Mouse (Mus musculus): Measurements from ENCODE around the gene Ghrl.
"Not testable (repeated sequence)": the region's sequence is repeated elsewhere in the genome, so short reads cannot be mapped to it uniquely, and the experiment has no call there.

Gene Ghrl

DNA sequence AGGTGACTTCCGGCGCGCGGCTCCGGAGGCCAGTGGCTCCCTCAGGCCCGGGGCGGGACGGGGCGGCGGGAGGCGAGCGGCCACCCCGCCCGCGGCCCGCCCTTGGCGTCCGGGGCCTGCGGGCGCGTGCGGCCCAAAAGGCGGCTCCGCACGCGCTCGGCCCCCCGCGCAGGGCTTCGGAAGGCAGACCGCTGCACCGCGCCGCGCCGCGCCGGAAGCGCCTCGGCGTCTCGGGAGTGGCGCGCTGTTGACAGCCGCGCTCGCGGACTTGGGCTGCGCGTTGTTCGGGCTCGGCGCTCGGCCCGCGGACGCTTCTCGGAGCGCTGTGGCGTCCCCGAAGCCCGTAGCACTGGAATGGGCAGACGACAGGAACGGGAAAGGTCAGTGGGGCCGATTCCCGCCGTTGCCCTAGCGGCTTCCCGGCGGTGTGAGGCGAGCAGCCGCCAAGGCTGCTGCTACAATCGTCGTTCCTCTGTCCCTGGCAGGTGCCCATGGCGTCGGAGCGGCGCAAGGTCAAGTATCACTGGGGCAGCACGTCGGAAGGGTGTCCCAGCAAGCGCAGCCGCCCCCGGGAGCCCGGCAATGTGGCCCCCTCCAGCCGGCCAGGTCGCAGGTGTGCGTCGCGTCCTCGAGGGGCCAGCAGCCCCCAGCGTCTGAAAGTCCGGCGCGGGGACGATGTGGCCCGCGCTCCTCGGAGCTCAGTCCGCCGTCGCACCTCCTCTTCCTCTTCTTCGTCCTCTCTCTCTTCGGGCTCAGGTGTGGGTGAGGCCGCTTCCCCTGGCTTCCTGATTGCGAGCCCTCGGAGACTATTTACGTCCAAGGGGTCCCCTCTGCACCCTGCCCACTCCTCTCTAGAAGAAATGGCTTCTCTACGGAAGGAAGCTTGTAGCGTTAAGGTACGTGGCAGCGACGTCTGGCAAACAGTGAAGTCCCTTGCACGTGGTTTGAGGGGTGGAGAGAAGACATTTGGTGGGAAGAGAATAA is 22.2 kb downstream of the Ghrl start:
- no peak for DNase-seq (ENCODE audit: extremely low spot score, low read depth, low spot score)

DNA sequence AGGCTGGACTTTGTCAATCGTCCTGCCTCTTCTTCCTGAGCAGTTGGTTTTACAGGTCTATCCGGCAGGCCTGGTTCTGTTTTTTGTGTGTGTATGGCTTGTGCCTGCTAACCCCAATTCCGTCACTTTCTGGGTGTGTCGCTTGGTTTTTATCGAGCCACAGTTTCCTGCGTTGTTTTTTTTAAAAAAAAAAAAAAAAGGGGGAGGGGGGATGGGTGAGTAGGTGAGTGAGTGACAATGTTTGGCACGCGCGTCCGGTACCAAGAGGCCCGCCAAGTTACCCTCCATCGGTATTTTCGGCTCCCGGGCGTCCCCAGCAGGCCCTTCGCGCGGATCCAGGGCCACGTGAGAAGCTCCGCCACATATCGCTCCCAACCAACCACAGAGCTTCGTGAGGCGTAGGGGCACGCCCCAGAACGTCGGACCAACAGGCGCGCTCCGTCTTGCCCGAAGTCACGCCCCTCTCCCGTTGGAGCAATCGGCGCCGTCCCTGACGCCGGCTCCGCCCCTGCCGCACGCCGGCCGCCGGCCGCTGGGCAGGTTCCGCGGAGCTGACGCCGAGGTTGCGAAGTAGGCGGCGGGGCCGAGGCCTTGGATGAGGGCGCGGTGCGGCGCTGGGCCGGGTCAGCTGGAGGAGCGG is 23.0 kb downstream of the Ghrl start, which contains the start of gene Tatdn2:
Gene Tatdn2 (plus strand): TSS at position 469 of the 640 bp plus-strand sequence.
- peak; percentile 78 for DNase-seq (ENCODE audit: extremely low spot score, low read depth, low spot score)

DNA sequence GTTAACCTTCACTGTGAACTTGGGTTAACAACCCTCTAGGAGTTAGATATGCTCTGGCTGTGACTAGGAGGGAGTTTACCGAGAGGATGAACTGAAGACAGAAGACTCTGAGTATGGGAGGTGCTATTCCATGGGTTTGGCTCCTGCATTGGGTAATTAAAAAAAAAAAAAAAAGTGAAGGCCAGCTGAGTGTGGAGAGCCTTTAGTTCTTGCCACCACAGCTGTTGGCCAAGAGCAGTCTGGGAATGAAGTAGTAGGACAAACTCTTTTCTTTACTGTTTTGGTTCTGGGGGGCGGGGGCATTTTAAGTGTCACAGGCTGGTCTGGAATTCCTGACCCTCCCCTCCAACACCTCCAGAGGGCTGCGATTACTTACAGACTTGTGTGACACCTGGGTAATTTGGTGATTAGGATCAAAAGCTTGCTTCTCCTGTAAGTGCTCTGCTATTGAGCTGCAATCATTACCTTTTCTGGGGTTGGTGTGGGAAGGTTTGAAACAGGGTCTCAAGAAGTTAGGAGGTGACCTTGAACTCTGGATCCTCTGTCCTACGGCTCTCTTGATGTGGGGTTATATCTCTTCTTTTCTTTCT is 23.8 kb downstream of the Ghrl start:
- no peak for DNase-seq (ENCODE audit: extremely low spot score, low read depth, low spot score)

DNA sequence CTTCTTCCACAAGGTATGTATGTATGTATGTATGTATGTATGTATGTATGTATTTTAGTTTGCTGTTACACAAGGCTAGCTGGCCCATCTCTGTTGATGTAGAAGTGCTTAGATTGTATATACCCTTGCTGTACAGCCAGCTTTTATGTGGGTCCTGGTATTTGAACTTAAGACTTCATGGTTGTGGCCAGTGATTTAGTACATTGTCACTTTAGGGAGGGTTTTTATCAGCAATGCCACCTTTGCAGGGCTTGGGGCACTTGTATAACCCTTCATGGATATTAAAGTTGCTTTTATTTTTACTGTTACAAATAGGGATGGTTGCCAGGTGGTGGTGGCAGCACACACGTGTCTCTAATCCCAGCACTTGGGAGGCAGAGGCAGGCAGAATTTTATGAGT is 24.5 kb downstream of the Ghrl start:
- no peak for DNase-seq (ENCODE audit: extremely low spot score, low read depth, low spot score)

DNA sequence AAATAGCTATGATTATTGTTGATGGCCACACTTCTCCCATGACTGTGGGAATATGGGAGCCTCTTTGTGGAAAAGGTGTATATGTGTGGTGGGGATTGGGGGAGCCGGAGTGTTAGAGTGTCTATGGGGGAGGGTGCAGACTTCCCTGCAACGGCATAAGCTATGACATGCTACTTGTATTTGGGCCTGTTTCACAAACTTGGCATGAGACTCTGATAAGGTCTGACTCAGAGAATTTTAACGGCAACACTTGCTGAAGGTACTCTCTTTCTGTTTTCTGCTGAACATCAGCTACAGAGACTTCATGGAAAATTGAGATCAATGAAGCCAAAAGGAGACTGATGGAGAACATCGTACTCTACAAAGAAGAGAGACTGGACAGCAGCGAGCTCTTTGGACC is 26.3 kb downstream of the Ghrl start:
- no peak for DNase-seq (ENCODE audit: extremely low spot score, low read depth, low spot score)

DNA sequence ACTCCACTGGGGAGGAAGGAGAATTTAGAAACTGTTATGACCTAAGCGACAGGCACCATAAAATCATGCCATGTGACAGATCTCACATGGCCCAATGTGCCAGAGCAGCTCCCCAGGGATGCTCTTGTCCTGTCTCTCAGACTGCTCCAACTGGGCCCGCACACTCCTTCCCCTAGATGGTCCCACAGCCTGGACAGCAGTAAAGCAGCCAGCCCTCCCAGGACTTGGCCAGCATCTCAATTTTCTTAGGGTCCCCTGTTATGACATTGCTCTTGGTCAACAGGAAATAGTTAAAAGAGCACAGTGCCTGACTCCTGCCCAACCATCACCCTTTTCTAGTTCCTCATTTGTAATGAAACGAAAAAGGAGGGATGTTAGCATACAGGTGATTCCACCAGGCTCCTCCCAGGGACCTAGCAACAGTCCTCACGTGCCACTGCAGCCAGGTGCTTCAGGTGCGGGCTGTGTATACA is 27.0 kb downstream of the Ghrl start:
- DNase-seq (ENCODE audit: extremely low spot score, low read depth, low spot score) = no peak

DNA sequence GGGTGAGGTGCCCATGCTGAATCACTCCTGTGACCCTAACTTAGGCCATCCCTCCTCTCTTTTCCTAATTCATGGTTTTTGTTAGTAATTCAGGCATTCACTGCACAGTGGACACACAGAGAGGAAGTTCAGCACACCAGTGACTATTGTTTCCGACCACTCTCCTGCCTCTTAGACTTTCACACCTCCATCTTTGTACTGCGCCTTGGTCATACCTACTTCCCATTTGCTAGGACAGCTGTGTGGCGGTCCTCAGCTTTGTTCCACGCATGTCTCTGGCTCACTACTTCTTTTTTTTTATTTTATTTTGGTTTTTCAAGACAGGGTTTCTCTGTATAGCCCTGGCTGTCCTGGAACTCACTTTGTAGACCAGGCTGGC is 28.6 kb downstream of the Ghrl start:
- DNase-seq (ENCODE audit: extremely low spot score, low read depth, low spot score) = no peak

DNA sequence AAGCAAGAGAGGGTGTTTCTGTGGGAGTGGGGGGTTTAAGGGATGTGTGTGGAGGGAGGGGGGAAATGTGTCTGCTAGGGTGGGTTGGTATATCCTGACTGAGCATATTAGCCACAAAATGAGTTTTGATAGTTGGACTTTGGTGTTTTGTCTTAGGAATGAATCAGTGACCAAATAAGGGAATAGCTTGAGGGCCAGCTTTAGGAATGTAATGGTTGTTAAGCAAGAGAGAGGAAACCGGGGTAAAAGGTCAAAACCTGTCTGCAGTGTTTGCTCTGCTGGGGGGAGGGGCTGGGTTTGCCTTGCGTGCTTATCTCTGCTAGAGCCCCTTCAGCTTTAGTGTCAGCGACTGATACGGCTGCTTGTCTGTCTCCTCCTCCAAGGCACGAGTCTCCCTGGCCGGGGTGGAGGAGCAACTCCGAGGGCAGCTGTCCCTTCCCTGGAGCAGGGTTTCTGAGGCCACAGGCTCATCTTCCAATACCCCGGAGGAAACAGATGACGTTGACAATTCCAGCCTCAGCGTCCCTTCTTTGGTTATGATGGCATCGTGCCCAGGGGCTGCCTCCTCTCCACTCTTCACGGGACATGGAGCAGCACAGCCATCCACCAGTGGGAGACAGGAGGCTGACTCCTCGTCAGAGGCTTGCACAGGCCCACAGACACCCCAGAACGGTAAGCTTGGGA is 29.1 kb downstream of the Ghrl start:
- DNase-seq (ENCODE audit: extremely low spot score, low read depth, low spot score) = peak; percentile 81

DNA sequence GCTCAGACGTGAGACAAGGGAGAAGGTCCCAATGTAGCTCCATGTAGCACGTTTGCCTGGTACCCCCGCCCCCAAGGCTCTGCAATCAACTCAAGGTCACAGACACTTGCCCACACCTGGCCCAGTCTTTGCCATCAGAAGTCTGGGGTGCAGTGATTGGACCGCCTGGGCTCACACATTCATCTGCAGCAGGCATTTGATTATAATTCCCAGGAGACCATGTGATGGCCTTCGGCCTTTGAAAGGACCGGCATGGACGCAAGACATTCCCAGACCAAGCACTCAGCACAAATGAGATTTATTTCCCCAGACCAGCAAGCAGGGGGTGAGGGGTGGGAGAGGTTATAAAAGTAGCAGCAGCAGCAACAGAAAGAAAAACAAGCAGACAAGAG is 29.7 kb downstream of the Ghrl start:
- peak; percentile 75 for DNase-seq (ENCODE audit: extremely low spot score, low read depth, low spot score)

DNA sequence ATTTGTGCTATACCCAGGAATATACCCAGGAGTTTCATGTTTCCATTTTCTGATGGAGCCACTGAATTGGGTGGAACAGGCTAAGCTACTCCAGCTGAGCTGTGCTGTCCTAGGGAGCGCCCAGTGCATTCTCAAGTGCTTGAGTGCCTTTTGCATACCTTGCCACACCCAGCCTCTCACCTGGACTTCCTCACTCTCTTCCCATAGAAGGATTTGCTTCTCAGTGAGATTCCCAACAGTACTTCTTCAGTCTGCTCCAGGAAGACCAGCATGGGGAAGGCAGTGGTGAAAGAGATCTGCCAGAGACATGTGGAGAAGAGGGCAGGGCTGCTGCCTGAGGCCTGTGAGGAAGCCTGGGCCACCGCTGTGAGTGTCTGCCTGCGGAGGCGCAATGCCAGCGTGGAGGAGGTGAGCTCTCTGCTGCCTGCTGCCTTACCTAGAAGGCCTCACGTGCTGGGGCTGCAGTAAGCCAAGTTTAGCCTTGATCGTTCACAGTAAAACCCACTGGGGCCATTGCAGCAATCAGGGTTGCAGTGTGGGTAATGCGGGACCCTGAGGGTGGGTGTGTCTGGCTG is 33.0 kb downstream of the Ghrl start:
- DNase-seq (ENCODE audit: extremely low spot score, low read depth, low spot score) = no peak

DNA sequence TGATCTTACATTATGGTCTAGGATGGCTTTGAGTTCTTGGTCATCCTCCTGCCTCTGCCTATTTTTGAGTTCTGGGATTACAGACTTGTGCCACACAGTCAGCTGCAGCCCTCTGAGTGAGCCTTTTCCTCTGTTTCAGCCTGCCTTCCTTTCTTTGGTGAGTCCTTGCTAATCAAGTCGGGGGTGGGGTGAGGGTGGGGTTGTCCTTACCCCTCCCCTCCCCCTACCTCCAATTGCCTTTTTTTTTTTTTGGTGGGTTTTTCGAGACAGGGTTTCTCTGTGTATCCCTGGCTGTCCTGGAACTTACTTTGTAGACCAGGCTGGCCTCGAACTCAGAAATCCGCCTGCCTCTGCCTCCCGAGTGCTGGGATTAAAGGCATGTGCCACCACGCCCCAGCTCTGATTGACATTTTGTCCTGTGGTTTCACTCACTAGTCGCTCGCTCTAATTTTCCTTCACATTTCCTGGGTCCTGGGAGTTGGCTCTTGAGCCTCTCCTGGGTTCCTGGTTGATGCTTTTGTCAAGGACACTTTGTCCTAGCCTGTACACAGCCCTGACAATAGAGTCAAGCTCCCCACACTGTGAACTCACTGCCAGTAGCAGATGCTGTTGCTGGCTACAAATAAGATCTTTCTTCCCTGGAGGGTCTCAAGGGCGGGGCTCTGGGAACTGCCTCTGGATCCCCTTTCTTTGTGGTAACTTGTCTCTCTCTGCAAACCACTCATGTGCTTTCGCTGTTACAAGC is 36.4 kb downstream of the Ghrl start:
- DNase-seq (ENCODE audit: extremely low spot score, low read depth, low spot score) = no peak

DNA sequence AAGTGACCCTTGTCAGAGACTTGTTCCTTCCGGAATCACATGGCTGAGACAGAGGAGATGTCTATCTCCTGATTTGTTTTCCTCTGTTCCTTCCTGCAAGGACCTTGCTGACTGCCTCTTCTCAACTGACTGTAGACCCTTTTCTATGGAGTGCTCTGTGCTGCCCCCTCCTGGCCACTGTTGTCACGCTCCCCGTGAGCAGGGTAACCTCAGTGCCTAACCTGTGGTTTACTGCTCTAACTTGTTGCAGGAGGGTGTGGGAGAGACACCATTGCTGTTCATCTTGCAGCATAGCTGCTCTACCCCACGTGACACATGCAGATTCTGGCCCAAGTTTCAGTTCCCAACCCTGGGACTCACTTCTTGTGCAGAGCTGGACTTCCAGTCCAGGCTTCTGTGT is 38.4 kb downstream of the Ghrl start:
- peak; percentile 56 for DNase-seq (ENCODE audit: extremely low spot score, low read depth, low spot score)

DNA sequence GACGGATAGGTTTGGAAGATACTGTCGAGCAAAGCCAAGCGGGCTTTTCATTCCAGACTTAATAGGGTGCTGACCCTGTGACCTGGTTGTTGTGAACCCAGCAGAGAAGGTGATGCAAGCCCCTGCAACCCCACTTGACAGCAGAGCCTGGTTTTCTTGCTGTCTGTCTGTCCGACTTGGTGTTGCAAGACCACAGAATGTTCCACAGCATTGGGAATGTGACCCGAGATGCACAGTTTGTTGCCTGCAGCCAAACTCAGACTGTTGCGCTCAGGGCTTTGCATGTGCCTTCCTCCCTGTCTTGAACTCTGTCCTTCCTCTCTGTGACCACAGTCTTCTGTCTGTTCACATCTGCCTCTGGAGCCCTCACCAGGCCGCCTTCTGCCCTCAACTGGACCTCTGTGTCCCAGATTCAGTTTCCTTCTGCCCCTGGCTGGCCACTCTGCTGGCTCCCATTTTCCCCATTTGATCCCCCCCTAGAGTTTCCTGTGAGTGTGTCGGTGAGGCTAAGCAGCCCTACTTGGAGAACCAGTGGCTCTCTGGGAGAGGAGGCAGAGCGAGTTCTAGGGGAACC is 39.6 kb downstream of the Ghrl start:
- DNase-seq (ENCODE audit: extremely low spot score, low read depth, low spot score) = no peak

DNA sequence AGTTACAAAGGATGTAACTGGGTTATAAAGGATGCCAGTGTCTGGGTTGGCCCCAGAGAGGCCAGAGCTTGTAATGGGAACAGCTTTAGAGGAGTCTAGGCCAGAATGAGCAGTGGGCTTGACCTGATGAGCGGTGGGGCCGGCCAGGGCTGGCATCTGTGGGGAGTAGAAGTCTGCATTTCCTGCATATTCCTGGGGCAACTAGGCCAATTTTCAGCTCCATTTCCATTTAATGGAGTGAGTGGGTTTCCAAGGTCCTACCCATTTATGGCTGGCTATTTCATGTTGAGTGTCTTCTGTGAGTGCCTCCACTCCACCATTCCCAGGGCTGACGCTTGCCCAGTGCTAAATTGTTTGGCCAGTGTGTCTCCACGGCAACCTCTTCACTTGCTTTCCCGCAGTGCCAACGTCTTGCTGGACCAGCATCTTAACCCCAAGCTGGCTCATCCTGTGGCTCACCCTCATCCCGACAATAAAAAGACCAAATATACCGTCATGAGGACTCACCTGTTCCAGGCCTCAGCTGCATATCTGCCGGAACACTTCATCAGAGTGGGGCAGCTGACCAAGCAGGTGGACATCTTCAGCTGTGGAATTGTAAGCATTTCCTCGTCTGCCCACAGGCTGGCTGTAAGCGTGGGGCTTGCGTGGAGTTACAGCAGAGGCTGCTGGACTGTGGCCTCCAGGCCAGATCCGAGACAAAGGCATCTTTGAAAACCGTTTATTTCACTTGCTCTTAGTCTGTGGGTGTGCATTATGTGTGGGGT is 41.3 kb downstream of the Ghrl start:
- no peak for DNase-seq (ENCODE audit: extremely low spot score, low read depth, low spot score)

DNA sequence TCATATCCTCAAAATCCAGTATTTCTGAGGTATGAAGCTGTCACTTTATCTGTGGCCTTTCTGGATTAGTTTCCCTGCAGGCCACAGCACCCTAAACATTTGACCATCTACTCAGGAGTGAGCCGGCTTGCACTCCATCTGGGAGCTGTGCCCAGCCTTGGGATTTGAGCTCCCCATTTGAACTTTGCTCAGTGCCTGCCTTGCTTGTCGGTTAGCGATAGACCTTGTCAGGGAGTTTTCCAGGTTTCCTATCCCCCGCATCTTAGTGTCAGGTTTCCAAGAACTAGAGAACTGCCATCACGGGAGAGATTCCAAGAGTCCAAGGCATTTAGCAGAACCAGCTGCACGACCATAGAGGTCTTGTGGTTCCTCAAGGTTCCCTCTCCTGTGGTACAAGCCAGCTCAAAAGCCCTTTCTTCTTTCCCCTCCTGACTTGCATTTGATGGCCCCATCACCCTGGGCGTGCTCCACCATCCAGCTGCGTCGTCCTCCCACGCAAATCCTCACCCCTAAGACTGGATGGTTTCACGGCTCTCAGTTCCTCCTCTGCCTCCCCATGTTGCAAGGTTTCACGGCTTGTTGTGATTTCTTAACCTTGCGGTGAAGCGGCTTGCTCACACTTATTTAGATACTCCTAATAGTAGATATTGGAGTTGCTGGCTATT is 42.5 kb downstream of the Ghrl start:
- no peak for DNase-seq (ENCODE audit: extremely low spot score, low read depth, low spot score)

DNA sequence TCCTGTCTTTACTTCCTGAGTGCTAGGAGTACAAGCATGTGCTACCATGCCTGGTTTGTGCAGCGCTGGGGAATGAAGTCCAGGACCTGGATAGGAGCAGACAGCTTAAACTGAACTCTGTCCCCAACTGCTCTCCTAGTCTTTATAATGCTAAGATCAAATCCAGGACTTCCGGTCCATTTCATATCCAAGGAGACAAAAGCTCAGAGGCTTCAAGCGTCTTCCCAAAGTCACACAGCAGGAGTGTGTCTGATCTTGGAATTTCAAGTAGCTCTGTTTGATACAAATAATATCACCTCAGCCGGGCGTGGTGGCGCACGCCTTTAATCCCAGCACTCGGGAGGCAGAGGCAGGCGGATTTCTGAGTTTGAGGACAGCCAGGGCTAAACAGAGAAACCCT is 43.7 kb downstream of the Ghrl start:
- DNase-seq (ENCODE audit: extremely low spot score, low read depth, low spot score) = no peak

DNA sequence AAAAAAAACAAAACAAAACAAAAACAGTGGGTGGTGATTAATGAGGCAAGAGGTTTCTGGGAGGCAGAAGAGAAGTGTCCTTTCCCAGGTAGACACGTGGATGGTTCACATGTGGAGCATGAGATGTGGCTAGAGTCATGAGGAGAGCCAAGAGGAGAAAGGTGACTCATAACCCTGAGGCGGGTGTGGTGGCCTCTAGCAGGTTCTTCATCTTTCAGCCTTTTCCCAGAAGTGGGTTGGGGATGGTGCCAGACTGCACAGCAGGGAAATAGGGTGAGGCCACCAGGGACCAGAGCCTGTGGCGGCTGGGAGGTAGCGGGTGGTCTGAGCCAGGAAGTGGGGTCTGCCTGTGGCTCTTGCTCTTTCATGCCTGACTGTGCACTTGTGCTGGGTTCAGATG is 44.4 kb downstream of the Ghrl start:
- no peak for DNase-seq (ENCODE audit: extremely low spot score, low read depth, low spot score)

DNA sequence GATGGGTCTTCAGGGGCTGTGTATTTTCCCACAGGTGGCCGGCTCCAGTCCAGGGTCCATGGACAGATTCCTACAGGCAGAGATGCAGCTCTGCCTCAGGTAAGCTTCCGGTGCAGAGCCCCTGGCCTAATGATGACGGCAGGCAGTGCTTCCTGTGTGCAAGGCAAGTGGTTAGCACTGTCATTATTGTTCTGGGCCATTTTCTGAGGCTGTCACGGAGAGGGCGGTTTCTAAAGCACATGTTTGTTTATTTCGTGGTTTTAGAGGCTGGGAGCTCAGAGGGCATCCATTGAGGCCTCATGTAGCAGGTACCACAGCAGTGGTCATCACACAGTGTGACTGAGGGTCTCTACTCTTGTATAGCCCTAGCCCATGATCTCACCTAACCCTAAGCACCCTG is 46.7 kb downstream of the Ghrl start:
- no peak for DNase-seq (ENCODE audit: extremely low spot score, low read depth, low spot score)

DNA sequence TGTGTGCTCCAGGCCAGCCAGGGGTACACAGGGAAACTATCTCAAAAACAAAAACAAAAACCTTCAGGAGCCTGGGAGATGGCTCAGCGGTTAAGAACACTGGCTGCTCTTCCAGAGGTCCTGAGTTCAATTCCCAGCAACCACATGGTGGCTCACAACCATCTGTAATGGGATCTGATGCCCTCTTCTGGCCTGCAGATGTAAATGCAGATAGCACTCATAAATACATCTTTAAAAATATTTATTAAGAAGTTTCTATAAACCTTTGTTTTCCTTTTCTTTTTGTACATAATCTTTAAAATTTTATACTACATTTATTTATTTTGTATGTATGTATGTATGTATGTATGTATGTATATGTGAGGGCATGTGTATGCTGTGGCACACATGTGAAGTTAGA is 47.7 kb downstream of the Ghrl start:
- not testable (repeated sequence) for DNase-seq (ENCODE audit: extremely low spot score, low read depth, low spot score)
